Mouse (Mus musculus) cerebellum, postnatal 25 days (tissue): ENCODE measurements around the gene Cdk9.

ENCODE experiments used
- DNase-seq, 2 experiments: peaks; one replicate each; pipeline ENCODE4 v3.0.0; 2021; ENCODE audit warnings: mixed read lengths in 2 of 2

Cdk9 gene

GRCm38 (mm10) chr2:32712934-32713817 lies at the start of gene Cdk9:
Gene Cdk9, minus strand, starts transcription at chr2:32713076.
- peak; percentile 96 to 98 for DNase-seq

GRCm38 (mm10) chr2:32761859-32762258 lies 49.0 kb upstream of the Cdk9 start:
- DNase-seq: no peak

- peak; percentile 43 to 61 for DNase-seq
Observed at GRCm38 (mm10) chr2:32761361-32761760, 48.5 kb upstream of the Cdk9 start.

GRCm38 (mm10) chr2:32759001-32759400 lies 46.1 kb upstream of the Cdk9 start:
- no peak for DNase-seq

GRCm38 (mm10) chr2:32758503-32758902 lies 45.6 kb upstream of the Cdk9 start:
- DNase-seq: no peak

GRCm38 (mm10) chr2:32757056-32757845 lies 44.4 kb upstream of the Cdk9 start, which contains the start of gene Tor2a:
Gene Tor2a, plus strand, starts transcription at chr2:32757234.
- peak; percentile 94 to 97 for DNase-seq

- DNase-seq: no peak
Observed at GRCm38 (mm10) chr2:32756674-32757055, 43.8 kb upstream of the Cdk9 start.

GRCm38 (mm10) chr2:32752181-32752580 lies 39.3 kb upstream of the Cdk9 start:
- no peak for DNase-seq

GRCm38 (mm10) chr2:32751665-32752033 lies 38.8 kb upstream of the Cdk9 start:
- DNase-seq: no peak

GRCm38 (mm10) chr2:32750887-32751664 lies 38.2 kb upstream of the Cdk9 start:
- no peak for DNase-seq

GRCm38 (mm10) chr2:32750199-32750598 lies 37.3 kb upstream of the Cdk9 start:
- DNase-seq: no peak

- no peak for DNase-seq
Observed at GRCm38 (mm10) chr2:32749082-32749481, 36.2 kb upstream of the Cdk9 start.

- no peak for DNase-seq
Observed at GRCm38 (mm10) chr2:32744272-32744982, 31.6 kb upstream of the Cdk9 start.

- DNase-seq: peak; percentile 94 to 96
Observed at GRCm38 (mm10) chr2:32742173-32742531, 29.3 kb upstream of the Cdk9 start.

- DNase-seq: peak; percentile 85 to 90
Observed at GRCm38 (mm10) chr2:32741273-32742172, 28.6 kb upstream of the Cdk9 start.

GRCm38 (mm10) chr2:32740916-32741272 lies 28.0 kb upstream of the Cdk9 start, which contains the start of gene 6330409D20Rik:
Gene 6330409D20Rik, minus strand, starts transcription at chr2:32741016.
- no peak for DNase-seq

GRCm38 (mm10) chr2:32739311-32739710 lies 26.4 kb upstream of the Cdk9 start:
- no peak for DNase-seq

GRCm38 (mm10) chr2:32737008-32737407 lies 24.1 kb upstream of the Cdk9 start:
- no peak for DNase-seq

GRCm38 (mm10) chr2:32736306-32736829 lies 23.5 kb upstream of the Cdk9 start:
- no peak for DNase-seq

GRCm38 (mm10) chr2:32734933-32735332 lies 22.1 kb upstream of the Cdk9 start:
- no peak for DNase-seq

- no peak for DNase-seq
Observed at GRCm38 (mm10) chr2:32734480-32734879, 21.6 kb upstream of the Cdk9 start.
